Mouse (Mus musculus) spleen, adult 2 months (tissue): ENCODE results near the gene Glrx3.

Experiments used
- CTCF ChIP-seq: fragments of 200-500 bp; IDR thresholded peaks from 2 replicates; pipeline ENCODE4 v1.5.1; 2011; ENCODE audit warnings: mild to moderate bottlenecking, inconsistent platforms; ENCODE audit not compliant: insufficient read depth, insufficient read length, insufficient replicate concordance; ENCODE audit errors: extremely low read depth
- POLR2A ChIP-seq: fragments of 200-500 bp; IDR thresholded peaks from 2 replicates; pipeline ENCODE4 v1.6.1; 2011; ENCODE audit warnings: low read depth, low read length, inconsistent platforms

DNA sequence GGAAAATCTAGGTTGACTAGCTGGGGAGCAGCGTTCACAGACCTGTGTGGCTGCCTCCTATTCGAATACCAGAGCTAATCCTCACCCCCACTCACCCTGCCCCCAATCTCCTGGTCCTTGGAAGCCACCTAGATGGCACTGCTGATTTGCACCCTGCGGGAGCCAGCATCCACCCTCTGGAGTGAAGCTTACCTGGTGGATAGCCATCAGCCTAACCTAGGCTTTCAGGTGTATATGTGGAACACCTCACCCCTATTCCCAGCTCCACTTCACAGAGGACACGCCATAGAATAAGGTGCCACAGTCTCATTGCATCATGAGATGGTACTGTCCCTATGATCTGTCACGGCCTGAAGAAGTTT is 41.2 kb downstream of the Glrx3 start:
- TF ChIP-seq CTCF (no peak), POLR2A (no peak)
